Mouse (Mus musculus) hematopoietic stem cell, adult 5-6 weeks (primary cell): ENCODE measurements around the gene Gm9611. TPM values are rescaled to one million over a fixed set of nuclear protein-coding genes. Genes with fewer than 3 reads are reported as not detected.
"Not testable (repeated sequence)": the region's sequence is repeated elsewhere in the genome, so short reads cannot be mapped to it uniquely, and the experiment has no call there.

Source experiments
- ATAC-seq, 2 experiments: fragments of 125-278 bp in 1 of 2; replicated peaks in 1 of 2; 2 replicates each; pipeline ENCODE4 v1.8.0; 2016 to 2017; ENCODE audit warnings: inconsistent platforms in 2 of 2, mild to moderate bottlenecking in 2 of 2, moderate number of reproducible peaks in 2 of 2, low read depth in 1 of 2, moderate TSS enrichment in 1 of 2; ENCODE audit not compliant: low FRiP score in 2 of 2, poor library complexity in 2 of 2, severe bottlenecking in 2 of 2, insufficient read depth in 1 of 2, low TSS enrichment in 1 of 2
- total RNA-seq: library from RNA; stranded (forward); fragments of 172-1452, 232-1000 nt; gene quantifications from 2 replicates; pipeline ENCODE4 v1.2.3, GENCODE M21; 2017

Gene Gm9611
- not detected in 2 replicates for total RNA-seq

DNA sequence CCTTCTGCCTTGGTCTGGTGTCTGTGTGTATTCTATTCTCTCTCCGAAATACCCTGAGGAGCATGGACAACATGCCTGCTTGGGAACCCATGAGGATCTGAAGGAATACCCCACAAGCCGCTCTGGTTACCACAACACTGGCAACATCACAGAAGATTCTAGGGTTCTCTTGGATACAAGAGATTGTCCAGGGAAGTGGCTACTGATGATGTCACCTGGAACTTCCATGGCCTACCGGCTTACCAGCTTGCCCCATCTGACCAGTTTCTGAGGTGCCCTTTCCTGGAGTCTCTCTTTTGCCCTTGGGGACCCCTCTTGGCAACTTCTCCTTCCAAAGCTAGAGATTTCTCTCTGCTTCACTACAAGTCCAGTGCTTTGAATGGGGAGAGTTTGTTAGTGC, at the start of gene Gm9611:
Gm9611 (minus strand) TSS at position 101 of the 400 bp plus-strand sequence.
- ATAC-seq, result not testable (repeated sequence)

GRCm38 (mm10) chr14:42309910-42310309, 12.8 kb upstream of the Gm9611 start, which contains the start of gene Gm7995:
Gm7995 (plus strand) TSS chr14:42310210.
- ATAC-seq, result not testable (repeated sequence)

- not testable (repeated sequence) for ATAC-seq
Observed at GRCm38 (mm10) chr14:42259948-42260347, 37.2 kb downstream of the Gm9611 start, which contains the start of gene Gm17026. Gm17026 (minus strand) TSS chr14:42260048.

Other genes starting within 250 kb of the Gm9611 start
- gene Gm7951, start 180.0 kb downstream of the Gm9611 start, total RNA-seq, result not detected in 2 replicates
- gene Gm17027, start 134.7 kb downstream of the Gm9611 start, total RNA-seq, result not detected in 2 replicates
- not detected in 2 replicates for gene Gm3573, start 106.6 kb downstream of the Gm9611 start, total RNA-seq
- not detected in 2 replicates for gene Gm17026, start 37.3 kb downstream of the Gm9611 start, total RNA-seq
- not detected in 2 replicates for gene Gm7995, start 12.9 kb upstream of the Gm9611 start, total RNA-seq
- gene Gm8005, start 142.3 kb upstream of the Gm9611 start, total RNA-seq, result not detected in 2 replicates
- gene Gm8011, start 166.5 kb upstream of the Gm9611 start, total RNA-seq, result not detected in 2 replicates
- gene Gm8020, start 205.0 kb upstream of the Gm9611 start, total RNA-seq, result not detected in 2 replicates
- gene Gm8024, start 226.9 kb upstream of the Gm9611 start, total RNA-seq, result not detected in 2 replicates